Mouse (Mus musculus): ENCODE data around the gene AC124108.1. TPM values are rescaled to one million over a fixed set of nuclear protein-coding genes. Genes with fewer than 3 reads are reported as not detected.

The AC124108.1 gene
- polyA plus RNA-seq, 1 experiment from 2014 or later: 0.03 TPM

GRCm38 (mm10) chr1:132231470-132232274 lies 40.4 kb downstream of the AC124108.1 start:
- no peaks in the 10 kb centered on the region for H3K4me1 ChIP-seq (ENCODE audit: control insufficient read depth, insufficient read depth, low read length)
- H3K27me3 ChIP-seq (ENCODE audit: control insufficient read depth, insufficient read depth, low read length): peaks cover 16% of the 10 kb centered on the region
- H3K27ac ChIP-seq (ENCODE audit: low read depth, low read length): no peak overlapping the region
- H3K4me3 ChIP-seq (ENCODE audit: low read depth, low read length): no peak overlapping the region
- WGBS (ENCODE audit: insufficient replicate concordance): 37% methylated on average over 7 of the region's 7 CpGs
- no peak for ATAC-seq (replicated peaks; ENCODE audit: insufficient number of reproducible peaks, low FRiP score, low TSS enrichment)
- H3K9ac ChIP-seq (ENCODE audit: low read depth, low read length): no peak overlapping the region
- no peaks in the 10 kb centered on the region for H3K9me3 ChIP-seq (replicated peaks; ENCODE audit: control insufficient read depth, low read length)
- no peak overlapping the region for H3K4me2 ChIP-seq
- no peaks in the 10 kb centered on the region for H3K36me3 ChIP-seq (ENCODE audit: control insufficient read depth, insufficient read depth, low read length)

- Histone ChIP-seq H3K36me3 (ENCODE audit: control insufficient read depth, insufficient read depth, low read length) (no peaks in the 10 kb centered on the region), H3K4me1 (ENCODE audit: control insufficient read depth, insufficient read depth, low read length) (no peaks in the 10 kb centered on the region), H3K9ac (ENCODE audit: low read depth, low read length) (no peak overlapping the region), H3K4me3 (ENCODE audit: low read depth, low read length) (no peak overlapping the region), H3K27me3 (ENCODE audit: control insufficient read depth, insufficient read depth, low read length) (peaks cover 16% of the 10 kb centered on the region), H3K4me2 (no peak overlapping the region), H3K9me3 (replicated peaks; ENCODE audit: control insufficient read depth, low read length) (no peaks in the 10 kb centered on the region), H3K27ac (ENCODE audit: low read depth, low read length) (no peak overlapping the region)
- WGBS (ENCODE audit: insufficient replicate concordance): 18% methylated on average over 12 of the region's 12 CpGs
- ATAC-seq (replicated peaks; ENCODE audit: insufficient number of reproducible peaks, low FRiP score, low TSS enrichment): no peak; the same call in 1 of the 2 replicates
Observed at GRCm38 (mm10) chr1:132233566-132233965, 42.3 kb downstream of the AC124108.1 start.

- Histone ChIP-seq H3K4me2 (no peak overlapping the region), H3K36me3 (ENCODE audit: control insufficient read depth, insufficient read depth, low read length) (no peaks in the 10 kb centered on the region), H3K27ac (ENCODE audit: low read depth, low read length) (no peak overlapping the region), H3K27me3 (ENCODE audit: control insufficient read depth, insufficient read depth, low read length) (peaks cover 16% of the 10 kb centered on the region), H3K4me3 (ENCODE audit: low read depth, low read length) (no peak overlapping the region), H3K9me3 (replicated peaks; ENCODE audit: control insufficient read depth, low read length) (no peaks in the 10 kb centered on the region), H3K9ac (ENCODE audit: low read depth, low read length) (no peak overlapping the region), H3K4me1 (ENCODE audit: control insufficient read depth, insufficient read depth, low read length) (no peaks in the 10 kb centered on the region)
- WGBS (ENCODE audit: insufficient replicate concordance): 61% methylated on average over 9 of the region's 9 CpGs
- ATAC-seq (replicated peaks; ENCODE audit: insufficient number of reproducible peaks, low FRiP score, low TSS enrichment): no peak
Observed at GRCm38 (mm10) chr1:132234757-132235273, 43.6 kb downstream of the AC124108.1 start.

- H3K4me1 ChIP-seq (ENCODE audit: control insufficient read depth, insufficient read depth, low read length): no peaks in the 10 kb centered on the region
- H3K4me3 ChIP-seq (ENCODE audit: low read depth, low read length): no peak overlapping the region
- H3K36me3 ChIP-seq (ENCODE audit: control insufficient read depth, insufficient read depth, low read length): no peaks in the 10 kb centered on the region
Observed at GRCm38 (mm10) chr1:132237585-132238159, 46.4 kb downstream of the AC124108.1 start.

GRCm38 (mm10) chr1:132245010-132245409 lies 53.8 kb downstream of the AC124108.1 start:
- Histone ChIP-seq H3K4me1 (ENCODE audit: control insufficient read depth, insufficient read depth, low read length) (peaks cover 6% of the 10 kb centered on the region), H3K9ac (ENCODE audit: low read depth, low read length) (no peak overlapping the region), H3K27ac (ENCODE audit: low read depth, low read length) (no peak overlapping the region), H3K4me2 (no peak overlapping the region), H3K27me3 (ENCODE audit: control insufficient read depth, insufficient read depth, low read length) (no peaks in the 10 kb centered on the region), H3K36me3 (ENCODE audit: control insufficient read depth, insufficient read depth, low read length) (no peaks in the 10 kb centered on the region), H3K9me3 (replicated peaks; ENCODE audit: control insufficient read depth, low read length) (no peaks in the 10 kb centered on the region), H3K4me3 (ENCODE audit: low read depth, low read length) (no peak overlapping the region)
- no peak for ATAC-seq (replicated peaks; ENCODE audit: insufficient number of reproducible peaks, low FRiP score, low TSS enrichment)
- 60% methylated on average over 5 of the region's 5 CpGs for WGBS (ENCODE audit: insufficient replicate concordance)

More at GRCm38 (mm10) chr1:132237585-132238159, 46.4 kb downstream of the AC124108.1 start:
- no peaks in the 10 kb centered on the region for H3K9me3 ChIP-seq (replicated peaks; ENCODE audit: control insufficient read depth, low read length)
- ATAC-seq (replicated peaks; ENCODE audit: insufficient number of reproducible peaks, low FRiP score, low TSS enrichment): no peak
- 19% methylated on average over 6 of the region's 6 CpGs for WGBS (ENCODE audit: insufficient replicate concordance)
- H3K9ac ChIP-seq (ENCODE audit: low read depth, low read length): no peak overlapping the region
- no peak overlapping the region for H3K27ac ChIP-seq (ENCODE audit: low read depth, low read length)
- no peak overlapping the region for H3K4me2 ChIP-seq
- H3K27me3 ChIP-seq (ENCODE audit: control insufficient read depth, insufficient read depth, low read length): peaks cover 16% of the 10 kb centered on the region

- ATAC-seq (replicated peaks; ENCODE audit: insufficient number of reproducible peaks, low FRiP score, low TSS enrichment): no peak
- no peaks in the 10 kb centered on the region for H3K27me3 ChIP-seq (ENCODE audit: control insufficient read depth, insufficient read depth, low read length)
- peaks cover 6% of the 10 kb centered on the region for H3K4me1 ChIP-seq (ENCODE audit: control insufficient read depth, insufficient read depth, low read length)
- WGBS (ENCODE audit: insufficient replicate concordance): 27% methylated on average over 6 of the region's 6 CpGs
- no peak overlapping the region for H3K27ac ChIP-seq (ENCODE audit: low read depth, low read length)
- no peaks in the 10 kb centered on the region for H3K36me3 ChIP-seq (ENCODE audit: control insufficient read depth, insufficient read depth, low read length)
- H3K9ac ChIP-seq (ENCODE audit: low read depth, low read length): no peak overlapping the region
- H3K4me2 ChIP-seq: no peak overlapping the region
- H3K9me3 ChIP-seq (replicated peaks; ENCODE audit: control insufficient read depth, low read length): no peaks in the 10 kb centered on the region
- no peak overlapping the region for H3K4me3 ChIP-seq (ENCODE audit: low read depth, low read length)
Observed at GRCm38 (mm10) chr1:132246137-132246536, 54.9 kb downstream of the AC124108.1 start.

- ATAC-seq (replicated peaks; ENCODE audit: insufficient number of reproducible peaks, low FRiP score, low TSS enrichment): no peak
- no peak overlapping the region for H3K9ac ChIP-seq (ENCODE audit: low read depth, low read length)
- no peaks in the 10 kb centered on the region for H3K27me3 ChIP-seq (ENCODE audit: control insufficient read depth, insufficient read depth, low read length)
- H3K4me2 ChIP-seq: no peak overlapping the region
- no peak overlapping the region for H3K4me3 ChIP-seq (ENCODE audit: low read depth, low read length)
- 85% methylated on average over 4 of the region's 4 CpGs for WGBS (ENCODE audit: insufficient replicate concordance)
- no peaks in the 10 kb centered on the region for H3K9me3 ChIP-seq (replicated peaks; ENCODE audit: control insufficient read depth, low read length)
- no peaks in the 10 kb centered on the region for H3K36me3 ChIP-seq (ENCODE audit: control insufficient read depth, insufficient read depth, low read length)
- peaks cover 6% of the 10 kb centered on the region for H3K4me1 ChIP-seq (ENCODE audit: control insufficient read depth, insufficient read depth, low read length)
- no peak overlapping the region for H3K27ac ChIP-seq (ENCODE audit: low read depth, low read length)
Observed at GRCm38 (mm10) chr1:132246641-132247040, 55.4 kb downstream of the AC124108.1 start.

- no peak for ATAC-seq (replicated peaks; ENCODE audit: insufficient number of reproducible peaks, low FRiP score, low TSS enrichment)
- Histone ChIP-seq H3K27ac (ENCODE audit: low read depth, low read length) (no peak overlapping the region), H3K4me2 (no peak overlapping the region), H3K27me3 (ENCODE audit: control insufficient read depth, insufficient read depth, low read length) (no peaks in the 10 kb centered on the region), H3K4me1 (ENCODE audit: control insufficient read depth, insufficient read depth, low read length) (no peaks in the 10 kb centered on the region), H3K36me3 (ENCODE audit: control insufficient read depth, insufficient read depth, low read length) (no peaks in the 10 kb centered on the region), H3K9ac (ENCODE audit: low read depth, low read length) (no peak overlapping the region), H3K9me3 (replicated peaks; ENCODE audit: control insufficient read depth, low read length) (no peaks in the 10 kb centered on the region), H3K4me3 (ENCODE audit: low read depth, low read length) (no peak overlapping the region)
- WGBS (ENCODE audit: insufficient replicate concordance): 74% methylated on average over 6 of the region's 6 CpGs
Observed at GRCm38 (mm10) chr1:132254467-132254866, 63.2 kb downstream of the AC124108.1 start.
